Mouse (Mus musculus) forebrain, postnatal 0 days (tissue): ENCODE results near the gene Ccnj. TPM values are rescaled to one million over a fixed set of nuclear protein-coding genes. Genes with fewer than 3 reads are reported as not detected.
A peak's percentile ranks its signal among the peaks of the same experiment; 100 is the strongest.

Source experiments
- ATAC-seq: fragments of 200-750 bp; cut with Nextera tagmentation; 2 replicates; pipeline ENCODE4 v1.8.0; 2017; ENCODE audit warnings: mild to moderate bottlenecking, moderate library complexity
- DNase-seq: peaks from one replicate; pipeline ENCODE4 v3.0.0-alpha.2; 2015
- H3K27ac ChIP-seq: fragments of 300-500 bp; sonication (generic); 2 replicates; pipeline ENCODE4 v1.5.1; 2014; ENCODE audit warnings: low read depth, mild to moderate bottlenecking, antibody characterized with exemption, low read length, moderate library complexity, mixed read lengths
- H3K27me3 ChIP-seq: fragments of 300-500 bp; sonication (generic); 2 replicates; pipeline ENCODE4 v1.6.1; 2014; ENCODE audit warnings: mild to moderate bottlenecking, low read length, mixed read lengths; ENCODE audit not compliant: insufficient read depth
- H3K36me3 ChIP-seq: fragments of 300-500 bp; sonication (generic); 2 replicates; pipeline ENCODE4 v1.6.1; 2014; ENCODE audit warnings: mild to moderate bottlenecking, moderate library complexity; ENCODE audit not compliant: insufficient read depth
- H3K4me1 ChIP-seq: fragments of 300-500 bp; sonication (generic); 2 replicates; pipeline ENCODE4 v1.6.1; 2014; ENCODE audit warnings: antibody characterized with exemption; ENCODE audit not compliant: insufficient read depth
- H3K4me2 ChIP-seq: fragments of 300-500 bp; sonication (generic); 2 replicates; pipeline ENCODE4 v1.6.1; 2014; ENCODE audit warnings: low read depth, mild to moderate bottlenecking, moderate library complexity
- H3K4me3 ChIP-seq: fragments of 300-500 bp; sonication (generic); 2 replicates; pipeline ENCODE4 v1.5.1; 2014; ENCODE audit warnings: low read depth, low read length, mixed read lengths
- H3K9ac ChIP-seq: fragments of 300-500 bp; sonication (generic); 2 replicates; pipeline ENCODE4 v1.6.1; 2014; ENCODE audit warnings: mild to moderate bottlenecking
- H3K9me3 ChIP-seq: fragments of 300-500 bp; sonication (generic); 2 replicates; pipeline ENCODE4 v1.6.1; 2016; ENCODE audit warnings: low read length
- CTCF ChIP-seq: sonication (generic); IDR thresholded peaks from 2 replicates; pipeline ENCODE4 v1.5.1; 2016; ENCODE audit warnings: antibody characterized with exemption, control low read depth, low read depth
- WGBS: fragments of 180-500 bp; shearing (Covaris S2); extraction: QIAGEN DNeasy Blood & Tissue Kit; methylation state at CpG from one replicate; pipeline ENCODE4 v1.1.7; 2014; 5-methylcytosine and 5-hydroxymethylcytosine counted together
- polyA plus RNA-seq: library from polyadenylated mRNA; unstranded; fragments of >200 nt; fragmentation: Nextera tagmentation; extraction: Ambion mirVana; gene quantifications from 2 replicates; pipeline ENCODE4 v1.2.1, GENCODE M21; 2015
- total RNA-seq: library from RNA; depleted of rRNA; stranded (reverse); fragments of >200 nt; gene quantifications from 2 replicates; pipeline ENCODE4 v1.2.3, GENCODE M21; 2014

The Ccnj gene
- total and polyA plus RNA-seq, 2 experiments from 2014 or later, result 8.7 to 12.1 TPM

- peak overlapping the region; percentile 97 for H3K9ac ChIP-seq
- DNase-seq (no peak), ATAC-seq (no peak)
- peak overlapping the region; percentile 76 for H3K4me2 ChIP-seq
- peak overlapping the region; percentile 94 for H3K27ac ChIP-seq
- no peak for TF ChIP-seq CTCF
- WGBS, result 54% methylated on average over 7 of the region's 7 CpGs
- no peaks in the 10 kb centered on the region for H3K36me3 ChIP-seq
- peaks cover 16% of the 10 kb centered on the region; the same call in 1 of the 2 replicates for H3K4me1 ChIP-seq
- no peaks in the 10 kb centered on the region for H3K27me3 ChIP-seq
- H3K9me3 ChIP-seq, result no peaks in the 10 kb centered on the region
- peak overlapping the region; percentile 89 for H3K4me3 ChIP-seq
Observed at GRCm38 (mm10) chr19:40830198-40830597, 881 bp upstream of the Ccnj start.

- Histone ChIP-seq H3K36me3 (no peaks in the 10 kb centered on the region), H3K9me3 (no peaks in the 10 kb centered on the region), H3K27me3 (no peaks in the 10 kb centered on the region), H3K4me2 (peak overlapping the region; percentile 76), H3K4me1 (peaks cover 16% of the 10 kb centered on the region; the same call in 1 of the 2 replicates), H3K27ac (peak overlapping the region; percentile 94), H3K9ac (peak overlapping the region; percentile 97), H3K4me3 (peak overlapping the region; percentile 89)
- WGBS, result under 1% methylated on average over 64 of the region's 76 CpGs
- DNase-seq (no peak), ATAC-seq (peak; percentile 71)
- TF ChIP-seq CTCF, result no peak
Observed at GRCm38 (mm10) chr19:40831416-40832201, 530 bp downstream of the Ccnj start.

DNA sequence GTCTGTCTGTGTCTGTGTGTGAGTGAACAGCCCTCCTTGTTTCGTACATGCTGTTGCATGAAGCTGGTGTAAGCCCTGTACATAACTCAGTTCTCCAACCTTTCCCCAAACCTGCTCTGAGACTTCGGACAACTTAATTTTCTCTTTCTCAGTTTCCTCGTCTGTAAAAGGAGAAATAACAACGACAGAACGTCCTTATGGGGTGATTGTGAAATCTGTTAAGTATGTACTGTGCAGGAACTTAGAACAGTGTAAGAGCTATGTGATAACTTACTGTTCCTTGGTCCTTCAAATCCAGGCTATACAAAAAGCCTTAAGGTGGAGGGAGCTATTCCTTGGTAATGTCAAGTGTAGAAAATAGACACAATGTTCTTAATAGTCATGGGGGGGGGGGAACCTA lies 1.3 kb downstream of the Ccnj start:
- DNase-seq (no peak), ATAC-seq (no peak)
- TF ChIP-seq CTCF, result no peak
- WGBS, result 24% methylated on average over 5 of the region's 5 CpGs
- Histone ChIP-seq H3K36me3 (peaks cover 2% of the 10 kb centered on the region), H3K4me1 (peaks cover 16% of the 10 kb centered on the region; the same call in 1 of the 2 replicates), H3K4me2 (peak overlapping the region; percentile 76), H3K9ac (peak overlapping the region; percentile 97), H3K27ac (no peak overlapping the region), H3K4me3 (peak overlapping the region; percentile 89), H3K27me3 (no peaks in the 10 kb centered on the region), H3K9me3 (no peaks in the 10 kb centered on the region)

DNA sequence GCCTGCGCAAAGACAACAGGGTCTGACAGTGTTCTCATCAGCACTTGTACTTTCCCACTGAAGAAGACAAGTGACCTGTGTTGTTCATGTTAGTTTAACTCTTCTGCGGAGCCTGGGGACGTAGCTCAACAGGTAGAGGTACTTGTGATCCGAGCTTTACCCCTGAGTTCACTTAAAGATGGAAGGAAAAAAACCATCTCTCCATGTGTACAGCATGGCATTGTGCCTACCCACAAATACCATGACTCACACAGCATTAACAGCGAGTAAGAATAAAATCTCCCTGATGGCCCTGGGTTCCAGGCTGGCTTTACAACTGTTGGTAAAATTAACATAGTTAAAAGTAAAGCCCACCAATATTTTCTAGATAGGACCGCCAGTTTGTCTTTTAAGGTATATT lies 3.4 kb downstream of the Ccnj start:
- Histone ChIP-seq H3K36me3 (peaks cover 23% of the 10 kb centered on the region), H3K27me3 (no peaks in the 10 kb centered on the region), H3K9me3 (no peaks in the 10 kb centered on the region), H3K4me3 (no peak overlapping the region), H3K4me2 (no peak overlapping the region), H3K4me1 (peaks cover 16% of the 10 kb centered on the region; the same call in 1 of the 2 replicates), H3K9ac (no peak overlapping the region), H3K27ac (no peak overlapping the region)
- no peak for DNase-seq
- TF ChIP-seq CTCF, result no peak
- WGBS, result 87% methylated on average over 6 of the region's 6 CpGs
- no peak for ATAC-seq

DNA sequence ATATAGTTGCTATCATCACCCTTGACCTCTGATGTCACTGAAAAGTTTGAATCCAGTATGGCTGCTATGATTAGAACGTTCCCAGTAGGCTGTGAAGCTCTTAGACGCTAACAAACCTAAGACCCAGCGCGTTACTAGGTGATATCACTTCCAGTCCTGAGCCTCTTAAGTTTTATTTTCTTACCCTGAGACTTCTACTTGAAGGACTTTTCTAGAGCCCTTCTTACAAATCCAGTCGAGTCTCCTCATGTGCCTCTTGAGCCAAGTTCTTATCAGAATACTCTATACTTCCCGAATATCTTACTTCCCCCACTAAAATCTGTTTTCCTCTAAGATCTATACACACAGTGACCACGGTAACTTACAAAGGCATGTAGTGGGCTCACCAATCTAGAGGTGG lies 7.1 kb downstream of the Ccnj start:
- Histone ChIP-seq H3K9me3 (no peaks in the 10 kb centered on the region), H3K4me1 (peaks cover 2% of the 10 kb centered on the region; the same call in 1 of the 2 replicates), H3K9ac (no peak overlapping the region), H3K4me2 (no peak overlapping the region), H3K36me3 (peaks cover 47% of the 10 kb centered on the region), H3K4me3 (no peak overlapping the region), H3K27ac (no peak overlapping the region), H3K27me3 (no peaks in the 10 kb centered on the region)
- 96% methylated on average over 7 of the region's 7 CpGs for WGBS
- ATAC-seq (no peak), DNase-seq (no peak)
- no peak for TF ChIP-seq CTCF

DNA sequence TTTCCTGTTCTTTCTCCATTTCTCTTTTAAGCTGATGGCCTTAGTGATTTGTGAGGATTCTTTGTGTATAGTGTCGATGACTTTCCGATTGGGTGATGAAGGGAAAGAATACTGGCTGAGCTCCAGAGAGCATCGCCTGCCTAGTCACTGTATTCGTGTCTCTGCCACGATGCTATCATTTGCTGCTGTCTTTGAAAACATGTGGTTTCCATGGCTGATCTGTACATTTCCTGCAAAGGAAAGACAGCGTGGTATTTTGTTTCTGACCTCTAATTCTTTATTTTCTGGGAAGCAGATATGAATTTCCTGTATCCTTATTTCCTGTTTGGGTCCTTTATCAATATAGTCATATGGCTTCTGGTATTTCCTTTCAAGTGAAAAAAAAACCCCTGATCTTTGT lies 9.2 kb downstream of the Ccnj start:
- Histone ChIP-seq H3K36me3 (peaks cover 61% of the 10 kb centered on the region), H3K4me1 (no peaks in the 10 kb centered on the region), H3K9ac (no peak overlapping the region), H3K4me3 (no peak overlapping the region), H3K27me3 (no peaks in the 10 kb centered on the region), H3K4me2 (no peak overlapping the region), H3K27ac (no peak overlapping the region), H3K9me3 (no peaks in the 10 kb centered on the region)
- ATAC-seq (no peak), DNase-seq (no peak)
- 74% methylated on average over 6 of the region's 6 CpGs for WGBS
- no peak for TF ChIP-seq CTCF

- DNase-seq, result no peak
- TF ChIP-seq CTCF, result no peak
- Histone ChIP-seq H3K4me2 (no peak overlapping the region), H3K4me3 (no peak overlapping the region), H3K4me1 (no peaks in the 10 kb centered on the region), H3K9me3 (no peaks in the 10 kb centered on the region), H3K36me3 (peaks cover 69% of the 10 kb centered on the region), H3K27me3 (no peaks in the 10 kb centered on the region), H3K9ac (no peak overlapping the region), H3K27ac (no peak overlapping the region)
- ATAC-seq, result no peak
- 90% methylated on average over 6 of the region's 6 CpGs for WGBS
Observed at GRCm38 (mm10) chr19:40841083-40841482, 10.0 kb downstream of the Ccnj start.
